Mouse (Mus musculus): ENCODE measurements around the gene Zfp385b.

Gene Zfp385b

GRCm38 (mm10) chr2:77707138-77707537, 112.3 kb downstream of the Zfp385b start:
- no peak for DNase-seq (ENCODE audit: low spot score in 2 of 2)

GRCm38 (mm10) chr2:77705476-77705875, 114.0 kb downstream of the Zfp385b start:
- DNase-seq (ENCODE audit: low spot score in 2 of 2), result no peak

GRCm38 (mm10) chr2:77703080-77703479, 116.4 kb downstream of the Zfp385b start:
- no peak for DNase-seq (ENCODE audit: low spot score in 2 of 2)

- DNase-seq (ENCODE audit: low spot score in 2 of 2), result no peak
Observed at GRCm38 (mm10) chr2:77691174-77691573, 128.3 kb downstream of the Zfp385b start.

- DNase-seq (ENCODE audit: low spot score in 2 of 2), result no peak
Observed at GRCm38 (mm10) chr2:77690316-77690715, 129.1 kb downstream of the Zfp385b start.

DNA sequence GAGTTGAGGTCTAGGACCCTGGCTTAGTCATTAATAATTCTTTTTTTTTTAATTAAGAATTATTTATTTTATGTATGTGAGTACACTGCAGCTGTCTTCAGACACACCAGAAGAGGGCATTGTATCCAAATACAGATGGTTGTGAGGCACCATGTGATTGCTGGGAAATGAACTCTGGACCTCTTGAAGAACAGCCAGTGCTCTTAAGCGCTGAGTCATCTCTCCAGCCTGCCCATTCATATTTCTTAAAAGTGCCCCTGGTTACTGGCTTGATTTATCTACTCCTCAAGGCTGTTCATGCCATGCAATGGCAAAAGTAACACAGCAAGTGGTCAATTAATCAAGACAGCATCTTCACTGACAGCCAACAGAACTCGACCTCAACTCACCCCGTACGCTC, 130.8 kb downstream of the Zfp385b start:
- no peak for DNase-seq (ENCODE audit: low spot score in 2 of 2)

DNA sequence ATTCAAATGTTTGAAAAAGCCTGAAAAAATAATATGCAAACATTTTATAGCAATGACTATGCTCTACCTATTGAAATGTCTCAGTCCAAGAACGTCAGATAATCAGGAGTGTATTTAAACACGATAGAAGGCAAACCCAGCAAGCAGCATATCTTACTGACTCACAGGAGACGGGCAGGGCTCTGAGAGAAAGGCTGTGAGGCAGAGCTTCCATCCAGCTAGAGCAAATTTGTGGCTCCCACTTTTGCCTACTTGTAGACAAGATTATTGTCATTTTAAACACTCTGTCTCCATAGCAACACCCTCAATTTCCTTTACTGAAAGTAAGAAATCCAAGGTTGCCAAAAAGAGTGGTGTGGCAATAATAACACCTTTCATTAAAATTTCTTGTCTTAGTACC, 135.4 kb downstream of the Zfp385b start:
- no peak for DNase-seq (ENCODE audit: low spot score in 2 of 2)

- no peak for DNase-seq (ENCODE audit: low spot score in 2 of 2)
Observed at GRCm38 (mm10) chr2:77682205-77682604, 137.2 kb downstream of the Zfp385b start.

DNA sequence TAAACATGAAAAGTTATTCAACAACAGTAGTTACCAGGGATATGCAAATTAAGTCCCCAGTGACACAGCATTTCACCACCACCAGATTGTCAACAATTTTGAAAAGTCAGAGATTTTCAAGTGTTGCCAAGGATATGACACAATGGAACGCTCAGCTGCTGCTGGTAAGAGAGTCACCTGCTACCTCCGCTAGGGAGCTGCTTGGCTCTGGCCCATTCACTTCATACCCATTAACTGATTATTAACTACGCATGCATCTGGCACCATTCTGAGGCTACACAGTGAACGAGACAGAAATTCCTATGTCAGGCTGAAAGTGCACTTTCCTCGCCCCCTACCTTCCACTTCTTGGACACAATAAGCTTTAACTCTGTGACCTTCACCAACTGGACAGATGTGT, 137.7 kb downstream of the Zfp385b start:
- DNase-seq (ENCODE audit: low spot score in 2 of 2), result no peak

DNA sequence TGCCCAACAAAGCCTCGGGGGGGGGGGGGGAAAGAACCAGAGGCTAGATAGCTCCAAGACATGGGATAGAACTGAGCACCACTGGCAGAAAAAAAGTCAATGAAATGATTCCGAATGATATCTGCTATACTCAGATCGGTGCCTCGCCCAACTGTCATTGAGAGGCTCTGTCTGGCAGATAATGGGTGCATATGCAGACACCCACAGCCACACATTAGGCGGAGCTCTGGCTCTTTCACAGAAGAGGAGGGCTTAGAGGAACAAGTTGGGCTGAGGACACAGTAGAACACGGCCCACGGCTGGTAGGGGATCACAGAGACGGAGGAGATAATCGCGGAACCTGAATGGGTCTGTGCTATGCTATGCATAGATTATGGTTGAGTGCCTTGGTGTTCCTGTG, 145.7 kb downstream of the Zfp385b start:
- no peak for DNase-seq (ENCODE audit: low spot score in 2 of 2)

DNA sequence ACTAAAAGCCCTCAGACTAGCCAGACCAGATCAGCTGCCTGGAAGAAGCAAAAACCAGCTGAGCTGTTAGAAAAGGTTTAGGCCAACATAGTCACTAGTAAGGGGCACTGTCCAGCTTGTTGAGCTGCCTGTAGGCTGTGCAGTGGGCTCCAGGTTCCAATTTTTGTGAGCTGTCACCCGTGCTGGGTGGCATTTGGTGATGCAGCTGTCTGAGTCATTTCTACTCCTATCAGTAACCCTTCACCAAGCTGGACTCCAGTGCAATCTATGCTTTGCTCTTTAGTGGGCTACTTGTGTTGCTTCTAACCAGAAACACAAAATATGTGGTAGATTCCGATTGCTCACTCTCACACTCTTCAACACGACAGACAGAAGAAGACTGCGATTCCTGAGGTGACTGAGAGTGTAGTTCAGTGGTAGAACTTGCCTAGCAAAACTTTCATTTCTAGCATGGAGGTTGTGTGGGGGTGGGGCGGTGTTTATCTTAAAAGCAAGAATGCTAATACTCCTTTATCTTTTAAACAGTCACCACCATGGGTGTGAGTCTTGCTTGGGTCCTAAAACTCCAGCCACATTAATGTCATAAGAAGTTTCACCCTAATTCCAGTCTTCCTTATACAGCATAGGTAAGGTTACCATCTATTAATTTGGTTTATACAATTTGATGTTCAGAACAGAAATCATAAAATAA, 147.1 kb downstream of the Zfp385b start:
- DNase-seq (ENCODE audit: low spot score in 2 of 2), result no peak

- DNase-seq (ENCODE audit: low spot score in 2 of 2), result no peak
Observed at GRCm38 (mm10) chr2:77662171-77662570, 157.3 kb downstream of the Zfp385b start.

- no peak for DNase-seq (ENCODE audit: low spot score in 2 of 2)
Observed at GRCm38 (mm10) chr2:77653686-77654085, 165.8 kb downstream of the Zfp385b start.

- DNase-seq (ENCODE audit: low spot score in 2 of 2), result no peak
Observed at GRCm38 (mm10) chr2:77641521-77642170, 177.8 kb downstream of the Zfp385b start.

DNA sequence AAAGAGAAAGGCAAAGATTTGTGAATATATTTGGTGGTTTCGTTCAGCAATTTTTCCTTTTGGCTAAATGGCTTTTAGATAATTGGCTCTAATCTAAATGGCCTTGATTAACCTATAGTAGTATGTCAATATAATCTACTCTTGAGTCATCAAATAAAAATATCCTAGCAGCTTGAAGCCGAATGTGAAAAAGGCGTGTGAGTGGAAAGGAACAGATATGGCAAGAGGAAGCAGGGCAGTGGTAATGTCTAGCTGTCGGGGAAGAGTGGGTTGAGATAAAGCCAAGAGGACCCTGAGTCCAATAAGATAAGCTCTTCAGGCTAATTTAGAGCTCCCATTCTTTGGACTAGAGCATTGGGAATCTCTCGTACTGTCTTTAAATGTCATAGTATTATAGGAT, 179.4 kb downstream of the Zfp385b start:
- no peak for DNase-seq (ENCODE audit: low spot score in 2 of 2)

DNA sequence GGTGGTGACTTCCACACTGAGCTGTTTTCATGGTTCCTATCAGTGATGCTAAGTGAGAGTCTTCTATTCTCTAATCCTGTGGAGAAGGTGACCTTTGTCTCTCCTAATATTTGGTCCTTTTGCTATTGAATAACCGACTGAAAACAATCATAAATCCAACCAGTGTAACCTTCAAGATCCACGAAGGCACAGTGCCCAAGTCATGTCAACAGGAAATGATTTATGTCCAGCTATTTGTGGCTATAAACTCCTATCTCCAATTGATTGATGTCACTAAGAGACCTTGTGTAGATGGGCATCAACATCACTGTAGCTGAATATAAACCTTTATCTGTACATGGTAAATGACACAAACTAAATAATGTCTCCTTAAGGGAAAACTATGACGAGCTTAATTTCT, 187.8 kb downstream of the Zfp385b start:
- DNase-seq (ENCODE audit: low spot score in 2 of 2), result no peak

DNA sequence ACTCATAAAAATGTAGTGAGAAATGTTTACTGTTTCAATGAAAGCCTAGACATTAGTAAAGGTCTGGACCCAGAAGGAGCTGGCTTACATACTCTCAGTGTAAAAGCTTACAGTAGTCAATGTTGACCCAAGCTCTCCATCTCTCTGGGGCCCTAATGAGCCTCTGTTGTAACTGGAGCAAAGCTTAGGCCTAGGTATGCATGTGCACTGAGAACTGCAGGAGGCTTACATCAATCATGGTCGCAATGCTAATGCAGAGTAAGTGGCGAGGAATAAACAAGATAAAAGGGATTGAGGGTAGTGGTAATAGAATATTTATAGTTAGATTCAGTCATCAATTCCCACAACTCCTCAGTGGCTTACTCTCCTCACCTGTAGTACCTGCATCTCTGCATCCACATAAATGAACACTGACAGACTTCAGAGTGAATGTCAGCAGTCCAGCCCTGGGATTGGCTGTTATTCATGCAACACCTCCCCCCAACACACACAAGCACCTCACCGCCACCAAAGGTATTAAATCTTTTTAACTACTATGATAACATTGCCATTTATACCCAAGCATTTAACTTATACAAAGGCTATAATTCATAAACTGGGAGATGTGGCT, 191.7 kb downstream of the Zfp385b start:
- no peak for DNase-seq (ENCODE audit: low spot score in 2 of 2)

- no peak for DNase-seq (ENCODE audit: low spot score in 2 of 2)
Observed at GRCm38 (mm10) chr2:77618686-77619085, 200.8 kb downstream of the Zfp385b start.

DNA sequence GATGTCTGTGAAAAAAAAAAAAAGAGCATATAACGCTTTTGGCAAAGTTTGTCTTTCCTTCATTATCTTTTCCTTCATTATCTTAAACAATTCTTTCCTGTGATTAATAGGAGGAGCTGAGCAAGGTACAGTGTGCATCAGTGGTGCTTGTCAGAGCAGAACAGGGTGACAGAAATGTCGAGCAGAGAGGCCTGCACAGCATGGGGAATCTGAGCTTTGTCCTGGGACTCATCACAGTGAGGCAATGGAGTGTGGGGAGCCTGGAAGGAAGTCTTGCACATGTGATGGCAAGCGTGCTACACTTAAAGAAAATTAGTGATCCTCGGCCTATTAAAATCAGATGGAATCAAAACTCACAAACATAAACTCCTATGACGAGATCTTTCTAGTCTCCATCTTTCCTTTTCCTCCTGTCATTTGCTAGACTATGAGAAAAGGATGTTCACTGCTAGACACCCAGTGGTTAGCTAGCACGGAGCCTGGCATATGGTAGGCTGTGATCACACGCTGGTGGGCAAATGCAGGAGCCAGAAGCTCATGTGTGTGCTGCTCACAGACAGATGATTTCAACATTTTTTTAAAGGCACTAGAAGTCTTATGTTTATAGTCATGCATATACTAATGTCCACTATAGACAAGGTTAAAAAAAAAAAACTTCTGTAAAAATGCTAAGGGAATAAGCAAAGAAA, 209.0 kb downstream of the Zfp385b start:
- no peak for DNase-seq (ENCODE audit: low spot score in 2 of 2)

DNA sequence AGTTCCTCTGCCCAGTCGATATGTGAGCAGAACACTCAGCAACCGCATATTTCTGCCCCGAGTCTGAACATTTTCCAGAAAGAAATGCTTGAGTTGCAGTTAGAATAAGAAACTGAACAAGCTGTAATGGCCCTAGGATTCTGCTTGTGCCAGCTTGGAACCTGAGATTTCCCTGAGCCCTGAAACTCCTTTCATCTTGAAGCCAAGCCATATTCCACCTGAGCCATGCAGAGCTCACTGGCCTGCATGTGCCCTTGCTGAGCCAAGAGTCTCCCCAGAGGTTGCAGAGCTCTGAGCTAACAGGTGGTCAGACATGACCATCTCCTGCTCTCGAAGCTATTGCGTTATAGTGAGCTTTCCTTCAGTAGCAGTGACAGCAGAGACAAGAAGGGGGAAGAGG, 210.0 kb downstream of the Zfp385b start:
- no peak for DNase-seq (ENCODE audit: low spot score in 2 of 2)

- no peak for DNase-seq (ENCODE audit: low spot score in 2 of 2)
Observed at GRCm38 (mm10) chr2:77608666-77609065, 210.8 kb downstream of the Zfp385b start.

GRCm38 (mm10) chr2:77593461-77593860, 226.0 kb downstream of the Zfp385b start:
- DNase-seq (ENCODE audit: low spot score in 2 of 2), result no peak

- DNase-seq (ENCODE audit: low spot score in 2 of 2), result no peak
Observed at GRCm38 (mm10) chr2:77592525-77592924, 226.9 kb downstream of the Zfp385b start.
